Mouse (Mus musculus): Measurements from ENCODE around the gene Lama5.

GRCm38 (mm10) chr2:180205956-180206280, 19.7 kb downstream of the Lama5 start:
- no peak for TF ChIP-seq POLR2A (IDR thresholded peaks at IDR 0.05; ENCODE audit: low read depth, low read length)
- no peak for TF ChIP-seq CTCF (conservative IDR thresholded peaks at IDR 0.05; ENCODE audit: insufficient read depth, insufficient read length, low read depth, low read length)
